Mouse (Mus musculus): ENCODE measurements around the gene Fam53b.

GRCm38 (mm10) chr7:132730510-132730909 lies 83.2 kb downstream of the Fam53b start:
- TF ChIP-seq CTCF (IDR thresholded peaks at IDR 0.05; ENCODE audit: low read depth, low read length): no peak
- no peak for TF ChIP-seq POLR2A (IDR thresholded peaks at IDR 0.05; ENCODE audit: borderline replicate concordance, low read depth, low read length)
